Mouse (Mus musculus) frontal cortex, adult 2 months (tissue): ENCODE measurements at regions not wholly inside any gene's neighbourhood (a gene's known extent, or its start where the extent isn't known, plus 50 kb on each side); places are given as distances from the start of the nearest gene placed in this dataset.

Experiments
- DNase-seq, 2 experiments: peaks; one replicate each; pipeline ENCODE4 v3.0.0; 2022; ENCODE audit warnings: low spot score in 1 of 2; ENCODE audit errors: extremely low spot score in 1 of 2

GRCm38 (mm10) chr17:29775836-29776235 is 59.0 kb upstream of the Ccdc167 start:
- DNase-seq, result no peak

- peak in 1 of 2 experiments; percentile 54 for DNase-seq
Observed at GRCm38 (mm10) chr17:29773339-29773738, 56.5 kb upstream of the Ccdc167 start.

- no peak for DNase-seq
Observed at GRCm38 (mm10) chr17:29770914-29771313, 54.1 kb upstream of the Ccdc167 start.

- peak in 1 of 2 experiments; percentile 16 for DNase-seq
Observed at GRCm38 (mm10) chr17:29769631-29770030, 52.8 kb upstream of the Ccdc167 start.

- DNase-seq, result no peak
Observed at GRCm38 (mm10) chr17:29769143-29769542, 52.3 kb upstream of the Ccdc167 start.

- no peak for DNase-seq
Observed at GRCm38 (mm10) chr17:29768642-29769041, 51.8 kb upstream of the Ccdc167 start.
